Mouse (Mus musculus) heart, postnatal 0 days (tissue): Measurements from ENCODE around the gene Fbxl13. TPM values are rescaled to one million over a fixed set of nuclear protein-coding genes. Genes with fewer than 3 reads are reported as not detected.

Source experiments
- ATAC-seq: fragments of 200-750 bp; cut with Nextera tagmentation; 2 replicates; pipeline ENCODE4 v1.8.0; 2017; ENCODE audit warnings: low read depth, moderate number of reproducible peaks, moderate library complexity; ENCODE audit not compliant: insufficient read depth
- DNase-seq: peaks from one replicate; pipeline ENCODE4 v3.0.0-alpha.2; 2016; ENCODE audit warnings: low spot score
- H3K27ac ChIP-seq: fragments of 300-500 bp; sonication (generic); 2 replicates; pipeline ENCODE4 v1.5.1; 2014; ENCODE audit warnings: low read depth, mild to moderate bottlenecking
- H3K27me3 ChIP-seq: fragments of 300-500 bp; sonication (generic); 2 replicates; pipeline ENCODE4 v1.6.1; 2014; ENCODE audit warnings: low read length, mixed read lengths; ENCODE audit not compliant: control insufficient read depth, insufficient read depth
- H3K36me3 ChIP-seq: fragments of 300-500 bp; sonication (generic); replicated peaks from 2 replicates; pipeline ENCODE4 v1.6.1; 2014; ENCODE audit warnings: low read length, mixed read lengths; ENCODE audit not compliant: control insufficient read depth, insufficient read depth
- H3K4me1 ChIP-seq: fragments of 300-500 bp; sonication (generic); 2 replicates; pipeline ENCODE4 v1.6.1; 2014; ENCODE audit warnings: antibody characterized with exemption; ENCODE audit not compliant: control insufficient read depth, insufficient read depth
- H3K4me2 ChIP-seq: fragments of 300-500 bp; sonication (generic); 2 replicates; pipeline ENCODE4 v1.6.1; 2014; ENCODE audit warnings: low read depth, mild to moderate bottlenecking, low read length, moderate library complexity
- H3K4me3 ChIP-seq: fragments of 300-500 bp; sonication (generic); 2 replicates; pipeline ENCODE4 v1.5.1; 2014; ENCODE audit warnings: low read depth, low read length
- H3K9ac ChIP-seq: fragments of 300-500 bp; sonication (generic); replicated peaks from 2 replicates; pipeline ENCODE4 v1.6.1; 2014; ENCODE audit warnings: low read depth, low read length, mixed read lengths
- H3K9me3 ChIP-seq: fragments of 300-500 bp; sonication (generic); replicated peaks from 2 replicates; pipeline ENCODE4 v1.6.1; 2016; ENCODE audit warnings: low read length; ENCODE audit not compliant: control insufficient read depth
- CTCF ChIP-seq: IDR thresholded peaks from 2 replicates; pipeline ENCODE4 v1.5.1; 2016; ENCODE audit warnings: antibody characterized with exemption, control low read depth, low read depth
- EP300 ChIP-seq: IDR thresholded peaks from 2 replicates; pipeline ENCODE4 v1.6.1; 2016; ENCODE audit warnings: antibody characterized with exemption, low read depth
- WGBS: fragments of 180-500 bp; shearing (Covaris S2); extraction: QIAGEN DNeasy Blood & Tissue Kit; methylation state at CpG from one replicate; pipeline ENCODE4 v1.1.7; 2014; 5-methylcytosine and 5-hydroxymethylcytosine counted together
- polyA plus RNA-seq: library from polyadenylated mRNA; unstranded; fragments of >200 nt; fragmentation: Nextera tagmentation; extraction: Ambion mirVana; gene quantifications from 2 replicates; pipeline ENCODE4 v1.2.1, GENCODE M21; 2015
- total RNA-seq: library from RNA; depleted of rRNA; stranded (reverse); fragments of >200 nt; gene quantifications from 2 replicates; pipeline ENCODE4 v1.2.3, GENCODE M21; 2014; ENCODE audit warnings: low replicate concordance

The Fbxl13 gene
- total and polyA plus RNA-seq, 2 experiments from 2014 or later, result 0.15 TPM; not detected in 1

- no peaks in the 10 kb centered on the region for H3K4me1 ChIP-seq
- H3K4me2 ChIP-seq, result no peak overlapping the region
- DNase-seq, result no peak
- H3K27ac ChIP-seq, result no peak overlapping the region
- 59% methylated on average over 8 of the region's 8 CpGs for WGBS
- no peak for ATAC-seq
- H3K9me3 ChIP-seq, result no peaks in the 10 kb centered on the region
- H3K36me3 ChIP-seq, result peaks cover 16% of the 10 kb centered on the region
- H3K27me3 ChIP-seq, result no peaks in the 10 kb centered on the region
- H3K9ac ChIP-seq, result no peak overlapping the region
- H3K4me3 ChIP-seq, result no peak overlapping the region
- TF ChIP-seq EP300 (no peak), CTCF (no peak)
Measured at GRCm38 (mm10) chr5:21667191-21668137, 22.0 kb upstream of the Fbxl13 start.

GRCm38 (mm10) chr5:21663081-21663480 lies 17.6 kb upstream of the Fbxl13 start:
- peaks cover 33% of the 10 kb centered on the region for H3K36me3 ChIP-seq
- no peak for DNase-seq

GRCm38 (mm10) chr5:21660850-21661249 lies 15.4 kb upstream of the Fbxl13 start:
- no peaks in the 10 kb centered on the region for H3K27me3 ChIP-seq
- H3K4me1 ChIP-seq, result no peaks in the 10 kb centered on the region
- no peak overlapping the region for H3K9ac ChIP-seq
- no peak overlapping the region for H3K4me3 ChIP-seq
- no peaks in the 10 kb centered on the region for H3K9me3 ChIP-seq
- no peak overlapping the region for H3K27ac ChIP-seq
- H3K4me2 ChIP-seq, result no peak overlapping the region
- peaks cover 43% of the 10 kb centered on the region for H3K36me3 ChIP-seq
- ATAC-seq, result no peak
- WGBS, result 89% methylated on average over 6 of the region's 6 CpGs
- no peak for DNase-seq
- TF ChIP-seq CTCF (no peak), EP300 (no peak)

More at GRCm38 (mm10) chr5:21663081-21663480, 17.6 kb upstream of the Fbxl13 start:
- no peak for TF ChIP-seq EP300
- TF ChIP-seq CTCF, result no peak
- no peak for ATAC-seq
- Histone ChIP-seq H3K9me3 (no peaks in the 10 kb centered on the region), H3K4me2 (no peak overlapping the region), H3K4me3 (no peak overlapping the region), H3K27ac (no peak overlapping the region), H3K27me3 (no peaks in the 10 kb centered on the region), H3K9ac (no peak overlapping the region), H3K4me1 (no peaks in the 10 kb centered on the region)
- 92% methylated on average over 11 of the region's 11 CpGs for WGBS

GRCm38 (mm10) chr5:21658623-21659395 lies 13.4 kb upstream of the Fbxl13 start:
- Histone ChIP-seq H3K36me3 (peaks cover 46% of the 10 kb centered on the region), H3K27ac (no peak overlapping the region), H3K9me3 (no peaks in the 10 kb centered on the region), H3K4me3 (no peak overlapping the region), H3K4me2 (no peak overlapping the region), H3K9ac (no peak overlapping the region), H3K4me1 (no peaks in the 10 kb centered on the region), H3K27me3 (no peaks in the 10 kb centered on the region)
- 44% methylated on average over 11 of the region's 11 CpGs for WGBS
- peak; percentile 80 for DNase-seq
- peak; percentile 79 for ATAC-seq
- TF ChIP-seq CTCF (peak; percentile 90), EP300 (no peak)

GRCm38 (mm10) chr5:21658038-21658437 lies 12.6 kb upstream of the Fbxl13 start:
- H3K4me3 ChIP-seq, result no peak overlapping the region
- no peaks in the 10 kb centered on the region for H3K9me3 ChIP-seq
- no peak for DNase-seq
- H3K36me3 ChIP-seq, result peaks cover 46% of the 10 kb centered on the region
- no peak for TF ChIP-seq CTCF
- no peak for TF ChIP-seq EP300
- WGBS, result 93% methylated on average over 6 of the region's 6 CpGs
- no peaks in the 10 kb centered on the region for H3K4me1 ChIP-seq
- no peak overlapping the region for H3K9ac ChIP-seq
- no peak for ATAC-seq
- H3K27ac ChIP-seq, result no peak overlapping the region
- no peak overlapping the region for H3K4me2 ChIP-seq
- no peaks in the 10 kb centered on the region for H3K27me3 ChIP-seq
